Mouse (Mus musculus): Measurements from ENCODE around the gene Ces3b.

- TF ChIP-seq ETS1 (IDR thresholded peaks at IDR 0.05; ENCODE audit: low read depth, low read length) (no peak), RCOR1 (IDR thresholded peaks at IDR 0.05; ENCODE audit: low read depth, low read length) (no peak), NELFE (IDR thresholded peaks at IDR 0.05; ENCODE audit: low read depth, low read length) (no peak), TAL1 (IDR thresholded peaks at IDR 0.05; ENCODE audit: low read length) (no peak), CTCF (IDR thresholded peaks at IDR 0.05 in 2 of 3, conservative IDR thresholded peaks at IDR 0.05 in 1 of 3; ENCODE audit: control insufficient read depth in 1 of 3, insufficient read depth in 1 of 3, low read depth in 2 of 3, low read length in 3 of 3, poor library complexity in 1 of 3, severe bottlenecking in 1 of 3) (no peak), HCFC1 (IDR thresholded peaks at IDR 0.05; ENCODE audit: low read depth, low read length) (no peak), MAZ (IDR thresholded peaks at IDR 0.05; ENCODE audit: low read depth, low read length) (no peak), RAD21 (IDR thresholded peaks at IDR 0.05; ENCODE audit: low read depth, low read length) (no peak), MEF2A (IDR thresholded peaks at IDR 0.05; ENCODE audit: extremely low read depth, insufficient replicate concordance, low read depth, low read length, poor library complexity, severe bottlenecking) (no peak), EP300 (IDR thresholded peaks at IDR 0.05; ENCODE audit: low read depth in 1 of 2, low read length in 2 of 2) (no peak), POLR2A (IDR thresholded peaks at IDR 0.05; ENCODE audit: control insufficient read depth in 1 of 2, insufficient read depth in 1 of 2, low read depth in 1 of 2, low read length in 2 of 2, poor library complexity in 1 of 2) (no peak), GATA1 (IDR thresholded peaks at IDR 0.05; ENCODE audit: low read depth, low read length) (no peak)
Measured at GRCm38 (mm10) chr8:105142395-105142794, 58.8 kb downstream of the Ces3b start.

Data from MEL (cell line).